Mouse (Mus musculus): ENCODE results near the gene Oxnad1.
A peak's percentile ranks its signal among the peaks of the same experiment; 100 is the strongest.
"Not testable (repeated sequence)": the region's sequence is repeated elsewhere in the genome, so short reads cannot be mapped to it uniquely, and the experiment has no call there.

The Oxnad1 gene

GRCm38 (mm10) chr14:32084761-32085485, at the start of gene Oxnad1:
Oxnad1 (plus strand) TSS chr14:32085374.
- DNase-seq (ENCODE audit: low spot score in 2 of 2): no peak

- no peak for DNase-seq (ENCODE audit: low spot score in 2 of 2)
These were observed 48.7 kb upstream of the Oxnad1 start for GRCm38 (mm10) chr14:32036482-32036881.

GRCm38 (mm10) chr14:32037661-32038252, 47.4 kb upstream of the Oxnad1 start:
- DNase-seq (ENCODE audit: low spot score in 2 of 2): no peak

DNA sequence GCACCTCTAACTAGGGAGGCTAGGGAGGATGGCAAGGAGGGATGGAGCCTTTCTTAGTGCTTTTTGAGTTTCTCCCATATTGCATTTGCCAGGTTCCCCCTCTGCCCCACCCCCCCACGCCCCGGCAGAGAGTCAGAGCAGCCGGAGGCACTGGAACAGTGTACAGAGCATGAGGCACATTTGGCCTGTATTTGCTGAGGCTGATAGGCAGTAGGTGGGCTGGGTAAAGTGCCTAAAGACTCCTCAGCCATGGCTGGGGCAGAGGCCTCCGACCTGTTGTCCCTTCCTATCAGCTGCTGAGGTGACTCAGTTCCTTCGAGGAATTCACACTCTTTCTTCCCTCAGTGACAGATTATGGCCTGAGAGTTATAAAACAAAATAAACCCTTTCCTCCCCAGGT, 43.1 kb upstream of the Oxnad1 start:
- DNase-seq (ENCODE audit: low spot score in 2 of 2): no peak

GRCm38 (mm10) chr14:32046357-32046756, 38.8 kb upstream of the Oxnad1 start:
- no peak for DNase-seq (ENCODE audit: low spot score in 2 of 2)

- DNase-seq (ENCODE audit: low spot score in 2 of 2): no peak
These were observed 35.0 kb upstream of the Oxnad1 start for GRCm38 (mm10) chr14:32050171-32050570.

DNA sequence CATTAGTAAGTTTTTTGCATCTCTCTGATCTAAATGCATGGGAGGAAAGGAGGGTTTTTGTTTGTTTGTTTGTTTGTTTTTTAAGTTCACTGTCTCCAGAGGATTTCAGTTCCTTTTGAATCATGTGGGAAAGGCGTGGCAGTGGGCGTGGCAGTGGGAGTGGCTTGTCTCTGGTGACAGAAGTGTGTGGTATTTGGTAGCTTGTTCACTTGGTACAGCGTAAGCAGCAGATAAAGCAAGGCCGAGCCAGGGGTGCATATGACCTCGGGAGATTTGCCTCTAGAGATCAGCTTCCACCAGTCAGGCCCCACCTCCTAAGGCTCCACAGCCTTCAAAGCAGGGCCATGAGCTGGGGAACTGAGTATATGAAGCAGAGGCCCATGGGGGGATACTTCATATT, 31.3 kb upstream of the Oxnad1 start:
- no peak for DNase-seq (ENCODE audit: low spot score in 2 of 2)

- no peak for DNase-seq (ENCODE audit: low spot score in 2 of 2)
These were observed 30.4 kb upstream of the Oxnad1 start for GRCm38 (mm10) chr14:32054788-32055187.

- DNase-seq (ENCODE audit: low spot score in 2 of 2): no peak
These were observed 29.4 kb upstream of the Oxnad1 start for GRCm38 (mm10) chr14:32055781-32056180.

DNA sequence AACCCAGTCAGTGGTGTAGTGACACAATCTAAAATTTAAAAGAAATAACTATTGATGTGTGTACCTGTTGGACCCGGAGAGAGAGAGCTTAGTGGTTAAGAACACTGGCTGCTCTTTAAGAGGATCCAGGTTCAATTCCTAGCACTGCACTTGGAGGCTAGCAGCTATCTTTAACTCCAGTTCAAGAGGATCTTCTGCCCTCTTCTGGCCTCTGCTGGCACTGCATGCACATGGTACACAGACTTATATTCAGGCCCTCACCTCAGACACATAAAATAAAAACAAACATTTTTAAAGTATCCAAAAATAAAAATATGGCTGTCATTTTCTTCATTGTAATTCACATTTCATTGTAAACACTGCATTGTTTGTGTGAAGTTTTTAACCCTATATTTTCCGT, 28.5 kb upstream of the Oxnad1 start:
- DNase-seq (ENCODE audit: low spot score in 2 of 2): no peak

GRCm38 (mm10) chr14:32057664-32058063, 27.5 kb upstream of the Oxnad1 start:
- DNase-seq (ENCODE audit: low spot score in 2 of 2): no peak

- no peak for DNase-seq (ENCODE audit: low spot score in 2 of 2)
These were observed 23.8 kb upstream of the Oxnad1 start for GRCm38 (mm10) chr14:32061398-32061797.

DNA sequence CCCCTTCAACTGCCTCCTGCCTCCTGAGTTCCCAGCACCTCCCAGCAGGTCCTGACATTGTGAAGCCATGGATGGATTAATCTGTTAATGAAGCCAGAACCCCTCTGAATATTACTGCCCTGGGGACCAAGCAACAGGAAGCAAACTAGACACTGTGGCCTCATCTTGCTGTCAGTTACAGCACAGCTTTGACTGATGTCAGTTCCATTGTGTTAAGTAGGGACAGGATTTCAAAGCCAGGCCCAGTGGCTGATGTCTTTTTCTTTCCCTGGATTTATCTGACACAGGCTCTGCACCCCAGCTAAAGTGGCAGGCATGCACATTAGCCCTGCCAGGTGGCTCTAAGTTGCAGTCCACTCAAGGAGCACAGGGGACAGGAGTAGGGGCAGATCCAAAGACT, 12.4 kb upstream of the Oxnad1 start:
- no peak for DNase-seq (ENCODE audit: low spot score in 2 of 2)

- DNase-seq (ENCODE audit: low spot score in 2 of 2): peak; percentile 36 to 54
These were observed 11.9 kb upstream of the Oxnad1 start for GRCm38 (mm10) chr14:32073211-32073685.

DNA sequence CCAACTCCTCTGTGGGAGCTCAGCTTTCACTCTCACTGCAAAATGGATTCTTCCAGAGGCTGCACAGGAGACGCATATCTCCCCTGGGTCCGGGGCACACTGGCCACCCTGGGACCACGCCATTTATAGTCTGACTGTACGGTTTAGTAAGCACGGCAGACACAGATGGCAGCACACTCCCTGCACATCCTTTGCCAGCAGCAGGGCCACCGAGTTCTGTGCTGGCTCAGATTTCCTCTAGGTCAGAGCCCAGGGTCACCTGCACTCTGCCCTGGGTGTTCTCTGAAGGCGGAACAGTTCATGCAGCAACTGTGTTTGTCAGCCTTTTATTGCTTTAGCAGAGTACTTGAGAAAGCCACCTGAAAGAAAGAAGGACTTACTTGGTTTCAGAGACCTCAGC, 11.3 kb upstream of the Oxnad1 start:
- DNase-seq (ENCODE audit: low spot score in 2 of 2): no peak

DNA sequence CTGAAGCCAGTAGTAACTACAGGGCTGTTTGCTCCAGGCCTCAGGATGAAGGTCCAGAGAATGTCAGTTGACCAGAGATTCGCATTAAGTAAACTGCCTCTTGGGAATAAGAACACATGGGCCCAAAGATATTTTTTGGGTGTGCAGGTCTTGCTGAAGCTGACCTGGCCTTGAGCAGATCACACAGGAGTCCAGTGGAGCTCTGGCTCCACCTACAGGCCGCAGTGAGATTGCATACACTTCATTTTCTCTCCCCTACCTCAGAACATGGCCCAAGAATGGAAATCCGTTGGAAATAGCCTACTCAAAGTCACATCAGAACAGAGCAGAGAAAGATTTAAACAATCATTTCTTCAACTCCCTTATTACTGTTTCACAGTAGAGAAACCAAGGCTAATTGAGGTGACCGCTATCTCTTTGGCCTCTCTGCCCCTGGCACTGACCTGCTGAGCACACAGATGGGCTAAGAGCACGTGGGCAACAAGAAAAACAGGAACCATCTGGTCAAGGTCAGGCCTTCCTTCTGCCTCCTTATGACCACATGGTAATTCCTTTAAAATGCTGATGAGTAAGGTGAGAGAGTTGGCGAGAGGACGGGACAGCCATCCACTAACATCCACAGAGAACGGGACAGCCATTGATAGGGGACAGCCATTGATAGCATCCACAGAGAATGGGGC, 8.1 kb upstream of the Oxnad1 start:
- DNase-seq (ENCODE audit: low spot score in 2 of 2): peak in 1 of 2 experiments; percentile 53

GRCm38 (mm10) chr14:32081026-32081425, 4.1 kb upstream of the Oxnad1 start:
- no peak for DNase-seq (ENCODE audit: low spot score in 2 of 2)

DNA sequence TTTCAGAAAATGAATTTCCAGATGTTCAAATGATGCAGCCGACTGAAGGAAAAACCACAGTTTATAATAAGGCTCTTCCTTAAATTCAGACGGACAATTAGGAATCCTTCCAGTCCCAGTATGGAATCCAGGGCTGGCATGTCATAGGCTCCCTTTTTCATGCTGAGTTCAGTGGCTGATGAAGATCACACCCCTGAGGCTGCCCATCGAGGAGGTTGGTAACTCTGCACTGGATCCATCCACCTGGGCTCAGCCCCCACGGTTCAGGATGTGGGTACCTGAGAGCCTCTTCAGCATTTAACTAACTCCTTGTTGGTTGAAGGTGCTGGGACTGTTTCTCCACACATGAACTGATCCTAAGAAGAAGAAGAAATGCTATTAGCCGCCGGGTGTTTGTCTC, 2.3 kb upstream of the Oxnad1 start:
- no peak for DNase-seq (ENCODE audit: low spot score in 2 of 2)

DNA sequence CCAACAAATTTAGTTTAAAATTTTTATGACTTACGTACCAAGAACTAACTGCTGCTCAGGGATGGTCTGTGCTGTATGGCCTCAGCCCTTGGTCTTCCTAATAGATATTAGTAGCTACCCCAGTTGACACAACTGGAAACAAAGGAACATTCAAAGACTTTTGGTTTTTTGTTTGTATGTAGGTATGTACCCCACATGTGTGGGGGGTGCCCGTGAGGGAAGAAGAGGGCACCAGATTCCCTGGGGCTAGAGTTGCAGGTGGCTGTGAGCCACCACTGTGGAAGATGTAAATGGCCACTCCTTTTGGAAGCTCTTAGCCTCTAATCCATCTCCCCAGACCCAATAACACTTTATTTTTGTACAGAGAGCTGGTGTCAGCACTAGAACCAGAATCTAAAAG, 1.7 kb upstream of the Oxnad1 start:
- DNase-seq (ENCODE audit: low spot score in 2 of 2): no peak

GRCm38 (mm10) chr14:32085486-32086201, 470 bp downstream of the Oxnad1 start, which contains the start of gene Dph3:
Dph3 (minus strand) TSS chr14:32085729.
- DNase-seq (ENCODE audit: low spot score in 2 of 2): peak; percentile 98 to 99

DNA sequence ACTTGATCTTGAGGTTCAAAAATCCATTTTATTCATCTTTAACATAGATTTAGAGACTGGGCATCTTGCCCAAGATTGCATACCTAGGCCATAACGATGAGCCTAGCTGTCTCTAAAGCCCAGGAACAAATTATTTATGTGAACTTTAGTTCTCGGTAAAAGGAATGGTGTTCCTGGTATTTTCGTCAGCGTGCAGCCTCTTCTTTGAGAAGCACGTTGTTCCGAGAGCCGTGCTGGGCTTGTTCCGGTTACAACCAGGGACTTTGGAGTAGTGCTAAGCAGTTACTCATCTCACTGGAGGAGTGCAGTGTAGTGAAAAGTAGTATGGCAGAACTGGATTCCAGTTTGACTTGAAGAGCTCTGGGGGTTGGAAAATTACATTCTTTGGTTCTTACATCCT, 1.1 kb downstream of the Oxnad1 start:
- DNase-seq (ENCODE audit: low spot score in 2 of 2): no peak

- DNase-seq (ENCODE audit: low spot score in 2 of 2): not testable (repeated sequence)
These were observed 2.5 kb downstream of the Oxnad1 start for GRCm38 (mm10) chr14:32087584-32088248.
